Mouse (Mus musculus): ENCODE measurements at regions not wholly inside any gene's neighbourhood (a gene's known extent, or its start where the extent isn't known, plus 50 kb on each side); places are given as distances from the start of the nearest gene placed in this dataset.

DNA sequence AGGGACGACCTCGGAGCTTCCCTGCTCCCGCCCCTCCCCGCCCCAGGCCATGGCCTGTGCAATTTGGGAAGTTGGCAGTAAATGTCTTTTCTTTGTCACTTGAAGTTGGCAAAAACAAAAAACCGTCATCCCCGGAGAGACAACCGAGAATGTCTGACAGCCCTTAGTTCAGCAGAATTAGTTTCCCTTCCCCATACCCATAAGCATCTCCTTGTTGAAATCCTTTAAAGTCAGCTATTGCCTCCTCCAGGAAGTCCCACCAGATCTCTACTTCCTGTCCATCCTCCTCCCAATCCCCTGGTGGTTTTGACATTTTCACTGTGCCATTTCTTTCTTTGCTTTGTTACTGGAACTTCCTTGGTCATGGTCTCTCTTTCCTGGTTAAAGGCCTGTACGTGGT, 54.8 kb downstream of the Foxb1 start:
- DNase-seq (ENCODE audit: low spot score in 2 of 2) = no peak

DNA sequence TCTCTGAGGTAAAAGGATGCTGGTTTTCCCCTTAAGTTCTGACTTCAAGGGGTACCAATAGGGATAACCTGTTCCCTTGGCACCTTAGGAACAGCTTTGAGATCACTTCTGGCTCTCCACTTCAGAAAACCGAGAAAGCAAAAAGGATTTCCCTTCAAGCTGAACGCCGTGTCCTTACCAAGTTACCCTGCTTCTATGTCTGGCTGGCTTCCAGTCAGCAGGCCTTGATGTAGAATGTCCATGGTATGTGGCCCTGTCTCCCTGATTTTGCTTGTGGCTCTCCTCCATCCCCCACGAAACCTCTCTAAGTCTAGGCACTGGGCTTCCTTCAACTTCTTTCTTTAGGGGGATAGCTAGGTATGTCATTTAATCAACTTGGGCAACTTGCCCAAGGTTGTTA, 55.7 kb downstream of the Foxb1 start:
- no peak for DNase-seq (ENCODE audit: low spot score in 2 of 2)

DNA sequence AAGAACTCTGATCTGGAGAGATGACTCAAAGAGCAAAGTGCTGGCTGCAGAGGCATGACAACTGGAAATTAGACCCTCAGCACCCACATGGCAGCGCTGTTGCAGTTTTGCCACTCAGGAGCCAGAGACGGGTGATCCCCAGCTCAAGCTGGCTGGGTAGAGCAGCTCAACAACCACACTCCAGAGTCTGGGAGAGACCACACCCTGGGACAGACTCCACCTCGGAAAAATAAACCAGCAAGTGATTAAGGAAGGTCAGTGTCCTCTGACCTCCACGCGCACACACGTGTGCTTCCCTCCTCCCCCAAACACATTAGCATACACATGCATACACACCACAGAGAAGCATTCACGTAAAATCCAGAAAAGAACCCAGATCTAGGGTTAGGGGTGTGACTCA, 57.0 kb downstream of the Foxb1 start:
- DNase-seq (ENCODE audit: low spot score in 2 of 2) = no peak

DNA sequence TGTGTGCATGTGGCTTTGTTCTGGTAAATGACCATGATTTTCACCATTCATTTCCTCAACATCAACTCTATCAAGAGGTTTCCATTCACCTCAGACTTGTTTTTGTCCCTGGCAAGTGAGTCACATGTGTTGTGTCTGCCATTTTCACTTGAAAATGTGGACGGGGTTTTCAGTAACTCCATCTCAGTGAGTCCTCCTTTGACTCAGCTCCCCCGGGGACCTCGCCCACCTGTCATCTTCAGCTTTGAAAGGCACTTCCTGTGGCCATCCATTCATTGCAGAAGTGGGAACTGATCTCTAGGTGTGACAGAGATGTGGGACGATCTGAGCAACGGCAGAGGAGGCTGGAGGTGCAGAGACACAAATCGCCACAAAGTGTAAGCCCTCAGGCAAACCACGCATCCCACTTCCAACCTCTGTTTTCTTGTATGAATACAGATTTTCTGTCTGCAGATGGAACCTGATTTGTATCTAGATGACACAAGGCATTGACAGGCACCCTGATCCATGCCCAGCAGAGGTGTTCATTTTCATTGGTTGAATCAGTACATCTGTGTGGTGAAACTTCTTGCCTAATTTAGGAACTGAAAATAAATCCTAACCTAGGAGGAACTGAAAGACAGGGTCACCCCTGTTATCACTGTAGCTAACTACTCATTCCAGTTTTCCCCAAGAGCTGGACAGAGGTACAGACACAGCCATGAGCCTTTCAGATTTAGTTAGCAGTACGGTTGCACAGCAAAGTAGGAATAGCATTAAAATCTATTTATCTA, 58.4 kb downstream of the Foxb1 start:
- no peak for DNase-seq (ENCODE audit: low spot score in 2 of 2)

DNA sequence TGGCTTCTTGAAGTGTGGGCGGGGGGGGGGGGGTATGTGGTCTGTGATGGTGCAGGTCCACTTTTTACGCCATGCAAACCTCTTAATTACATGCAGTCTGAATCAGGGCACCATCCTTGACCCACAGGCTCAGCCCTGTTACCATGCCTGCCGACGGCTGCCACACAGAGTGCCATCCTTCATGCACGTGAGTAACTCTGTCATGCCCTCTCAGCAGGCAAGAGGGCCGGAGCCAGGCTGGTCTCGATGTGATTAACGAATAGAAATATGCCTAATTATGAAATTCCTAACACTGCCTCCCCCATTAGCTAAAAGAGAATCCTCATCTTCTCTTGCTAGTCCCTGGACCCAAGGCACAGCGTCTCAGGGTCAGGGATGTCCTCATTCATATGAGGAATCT, 60.0 kb downstream of the Foxb1 start:
- no peak for DNase-seq (ENCODE audit: low spot score in 2 of 2)

DNA sequence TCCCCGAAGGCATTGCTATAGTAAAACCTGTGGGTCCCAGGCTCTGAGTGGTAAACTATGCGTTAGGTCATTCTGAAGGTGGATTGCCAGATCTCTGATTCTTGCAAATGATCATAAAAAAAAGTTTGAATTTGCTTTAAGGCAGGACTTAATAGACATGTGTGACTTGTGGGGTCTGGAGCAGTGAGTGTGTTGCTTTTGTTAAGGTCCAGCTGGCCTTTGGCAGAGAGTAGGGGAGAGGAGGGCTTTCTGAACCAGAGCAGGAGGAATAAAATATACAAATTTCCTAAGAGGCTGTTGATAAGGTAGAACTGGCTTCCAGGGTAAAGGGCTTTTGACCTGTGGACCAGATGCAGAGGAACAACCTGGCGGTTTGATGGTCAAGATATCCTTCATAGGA, 69.0 kb downstream of the Foxb1 start:
- no peak for DNase-seq (ENCODE audit: low spot score in 2 of 2)

DNA sequence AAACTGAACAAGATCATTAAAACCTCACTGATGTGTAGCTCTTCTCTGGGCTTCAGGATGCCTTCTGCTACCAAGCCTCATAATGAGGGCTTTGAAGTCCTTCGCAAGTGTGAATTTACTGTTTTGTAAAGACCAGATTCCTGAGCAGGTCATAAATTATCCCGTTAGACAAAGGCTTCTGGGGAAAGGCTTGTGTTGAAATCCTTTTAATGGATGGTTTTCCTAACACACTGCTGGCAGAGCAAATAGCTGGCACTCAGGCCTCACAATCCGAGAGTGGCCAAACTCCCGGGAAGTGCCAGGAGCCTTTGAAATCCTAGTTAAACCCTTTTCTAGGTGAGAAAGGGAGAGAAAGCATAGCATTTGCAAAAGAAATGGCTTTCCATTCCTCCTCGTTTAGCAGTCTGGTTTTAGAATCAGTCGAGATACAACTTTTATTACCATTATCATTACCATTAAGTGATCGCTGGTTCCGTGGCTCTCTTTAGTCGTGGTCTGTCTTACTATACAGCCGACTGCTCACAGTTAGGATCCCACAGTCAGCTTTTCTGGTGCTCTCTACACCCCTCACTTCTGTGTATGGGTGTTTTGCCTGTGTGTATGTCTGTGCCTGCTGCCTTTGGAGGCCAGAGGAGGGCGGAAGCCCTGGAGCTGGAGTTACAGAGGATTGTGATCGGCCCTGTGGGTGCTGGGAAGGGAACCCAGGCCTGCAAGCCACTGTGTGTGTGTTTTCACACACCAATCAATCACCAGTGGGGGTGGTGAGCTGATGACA, 73.2 kb downstream of the Foxb1 start:
- DNase-seq (ENCODE audit: low spot score in 2 of 2) = no peak

DNA sequence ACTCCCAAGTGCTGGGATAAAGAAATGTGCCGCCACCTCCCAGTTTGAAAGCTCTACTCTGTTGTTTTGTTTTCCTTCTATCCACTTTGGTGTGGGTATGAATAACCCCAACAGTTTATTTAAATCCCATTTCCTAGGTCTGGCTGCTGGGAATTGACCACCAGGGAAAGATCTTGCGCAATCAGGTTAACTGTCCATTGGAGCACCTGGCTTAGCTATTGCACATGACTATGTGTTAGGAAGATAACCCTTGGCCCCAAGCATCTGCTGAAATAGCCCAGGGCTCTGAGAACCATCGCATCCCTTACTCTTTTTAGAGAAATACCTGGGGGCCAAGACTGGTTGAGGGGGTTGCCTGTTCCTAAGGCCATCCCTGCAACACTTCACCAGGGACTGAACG, 74.0 kb downstream of the Foxb1 start:
- no peak for DNase-seq (ENCODE audit: low spot score in 2 of 2)

DNA sequence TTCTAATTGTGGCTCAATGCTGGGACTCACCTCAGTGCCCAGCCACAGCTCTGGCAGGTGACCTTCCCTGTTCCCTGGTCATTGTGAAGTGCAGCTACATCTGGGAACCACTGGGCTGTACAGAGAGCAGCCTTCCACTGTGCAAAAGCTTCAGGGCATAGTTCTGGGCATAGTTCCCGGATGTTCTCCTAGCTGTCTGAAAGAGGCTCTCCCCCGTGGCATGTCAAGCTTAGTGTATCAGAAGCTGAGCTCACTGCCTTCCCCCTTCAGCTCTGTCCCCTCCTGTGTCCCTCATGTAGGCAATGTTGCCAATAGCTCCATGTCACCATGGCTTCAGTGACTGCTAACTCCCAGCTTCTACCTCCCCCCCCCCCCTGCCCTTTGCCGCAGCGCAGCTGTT, 75.1 kb downstream of the Foxb1 start:
- no peak for DNase-seq (ENCODE audit: low spot score in 2 of 2)

DNA sequence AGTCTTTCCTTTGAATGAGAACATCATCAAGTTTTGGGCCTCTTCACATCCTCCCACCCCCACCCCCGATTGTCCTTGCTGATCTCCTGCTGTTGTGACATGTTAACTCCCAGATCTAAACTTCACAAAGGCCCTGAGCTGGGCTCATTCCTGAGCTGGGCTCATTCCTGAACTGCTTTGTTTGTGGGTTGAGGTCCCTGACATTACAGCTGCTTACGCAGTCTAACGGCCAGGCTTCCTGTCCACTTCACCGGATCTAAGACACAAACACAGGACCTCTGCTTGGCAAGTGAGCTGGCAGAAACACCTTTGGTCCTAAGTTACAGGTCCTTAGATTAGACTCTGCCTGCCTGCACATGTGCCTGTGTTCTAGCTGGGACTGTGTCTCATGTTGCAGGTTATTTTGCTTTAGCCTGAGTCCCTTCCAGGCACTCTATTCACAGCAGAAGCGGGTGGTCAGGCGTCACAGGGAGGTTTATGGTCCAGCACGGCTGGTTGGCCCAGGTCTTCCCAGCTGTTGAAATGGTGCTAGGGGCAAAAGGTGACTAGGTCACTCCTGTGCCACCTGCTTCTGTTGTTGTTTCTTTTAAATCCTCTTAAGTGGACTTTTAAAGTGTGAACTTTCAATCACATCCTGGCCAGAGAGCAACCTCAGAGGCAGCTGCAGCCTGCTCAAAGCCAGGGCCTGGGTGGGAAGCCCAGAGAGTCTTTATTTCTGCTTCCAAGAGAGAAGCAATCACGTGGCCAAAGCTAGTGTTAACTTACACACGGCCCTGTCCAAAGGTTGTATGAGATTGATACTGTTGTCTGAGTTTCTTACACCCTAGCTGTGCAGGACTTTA, 79.1 kb downstream of the Foxb1 start:
- DNase-seq (ENCODE audit: low spot score in 2 of 2) = no peak

DNA sequence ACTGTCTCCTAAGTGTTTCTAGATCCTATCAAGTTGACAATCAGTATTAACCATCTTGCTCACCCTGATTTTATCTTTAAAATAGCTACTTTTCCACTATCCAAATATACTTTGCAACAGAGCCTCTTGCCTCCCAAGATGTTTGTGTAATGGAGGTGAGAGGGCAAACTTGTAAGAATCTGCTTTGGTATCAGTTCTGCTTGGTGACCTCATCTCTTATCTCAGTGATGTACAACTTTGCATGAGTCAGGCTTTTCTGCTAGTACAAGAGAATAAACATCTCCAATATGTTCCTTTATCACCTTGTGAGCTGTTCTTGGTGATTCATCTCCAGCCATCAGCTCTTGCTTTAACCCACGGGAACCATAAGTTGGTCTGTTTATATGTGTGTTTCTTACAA, 82.1 kb downstream of the Foxb1 start:
- no peak for DNase-seq (ENCODE audit: low spot score in 2 of 2)

DNA sequence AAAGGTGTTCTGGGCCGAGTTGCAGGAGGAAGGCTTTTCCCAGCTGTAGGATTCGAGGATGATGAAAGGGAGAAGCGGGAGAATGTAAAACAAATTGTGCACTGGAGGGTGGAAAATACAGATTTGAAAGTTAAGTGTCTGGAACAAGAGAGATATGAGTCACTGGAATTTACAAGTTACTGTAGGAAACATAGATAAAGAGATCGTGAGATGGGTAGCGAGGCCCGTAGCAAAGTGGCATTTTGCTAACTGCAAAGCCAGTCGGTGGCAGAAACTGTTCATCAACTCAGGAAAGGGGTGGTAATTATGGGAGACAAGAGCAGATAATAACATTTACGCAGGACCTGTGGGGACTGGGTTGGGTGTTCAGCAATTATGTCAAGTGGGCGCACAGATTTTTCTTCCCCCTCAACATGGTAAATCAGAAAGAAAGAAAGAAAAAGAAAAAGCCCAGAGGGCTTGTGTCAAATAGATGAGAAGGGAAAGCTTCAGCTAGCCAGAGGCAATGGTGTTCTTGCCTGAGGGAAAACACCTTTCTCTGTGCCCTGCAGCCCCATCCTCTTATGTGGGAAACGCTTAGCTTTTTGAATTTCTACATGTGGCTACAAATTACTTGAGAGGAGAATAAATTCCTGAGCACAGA, 87.2 kb downstream of the Foxb1 start:
- no peak for DNase-seq (ENCODE audit: low spot score in 2 of 2)

DNA sequence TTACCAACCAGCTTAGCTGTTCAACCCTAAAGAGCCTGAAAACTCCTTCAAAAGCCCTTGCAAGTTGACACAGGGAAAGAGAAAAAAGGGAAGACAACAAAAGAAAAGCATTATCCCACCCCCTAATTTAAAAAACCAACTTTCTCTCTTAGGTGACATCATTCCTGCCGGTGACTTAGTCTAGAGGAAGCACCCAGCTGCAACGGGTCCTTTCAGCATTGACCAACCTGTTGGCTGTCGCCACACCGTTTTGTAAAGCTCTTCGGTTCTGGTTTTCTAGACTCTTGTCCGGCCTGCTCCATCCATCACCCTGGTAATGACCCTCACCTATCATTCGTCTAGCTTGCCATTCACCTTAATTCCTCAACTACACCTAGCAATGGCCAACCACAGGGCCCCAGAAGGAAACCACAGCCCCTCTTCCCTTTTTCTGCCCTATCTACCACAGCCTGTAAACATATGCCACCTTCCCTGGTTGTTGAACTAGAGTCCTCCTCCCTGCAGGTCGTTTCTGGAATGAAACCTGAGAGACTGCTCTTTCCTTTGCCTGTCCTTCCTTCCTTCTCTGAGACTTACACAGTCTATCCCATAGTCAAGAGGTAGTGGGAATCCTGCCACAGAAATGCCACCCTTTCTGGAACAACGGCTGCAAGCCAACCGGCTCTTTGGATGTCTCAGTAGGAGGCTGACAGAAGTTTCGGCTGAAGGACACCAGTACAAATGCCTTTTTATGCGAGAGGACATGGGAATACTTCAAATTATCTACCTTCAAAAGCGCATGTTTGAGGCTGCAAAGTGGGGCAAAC, 87.9 kb downstream of the Foxb1 start:
- no peak for DNase-seq (ENCODE audit: low spot score in 2 of 2)

DNA sequence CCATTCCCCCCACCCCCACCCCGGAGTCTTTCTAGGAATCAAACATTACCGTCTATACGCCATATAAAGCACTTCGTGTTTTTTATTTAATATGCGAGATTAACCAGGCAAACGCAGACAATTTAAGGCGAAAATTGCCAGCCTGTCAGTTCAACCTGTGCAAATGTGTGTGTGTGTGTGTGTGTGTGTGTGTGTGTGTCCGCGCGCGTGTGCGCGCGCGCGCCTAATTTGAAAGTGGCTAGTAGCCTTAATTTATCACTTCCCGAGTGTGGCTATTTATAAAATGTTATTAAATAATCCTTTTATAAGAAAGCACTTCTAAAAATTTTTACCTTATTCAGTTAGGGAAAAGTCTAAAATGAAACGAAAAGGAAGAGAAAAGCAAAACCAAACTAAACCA, 89.5 kb downstream of the Foxb1 start:
- DNase-seq (ENCODE audit: low spot score in 2 of 2) = no peak

DNA sequence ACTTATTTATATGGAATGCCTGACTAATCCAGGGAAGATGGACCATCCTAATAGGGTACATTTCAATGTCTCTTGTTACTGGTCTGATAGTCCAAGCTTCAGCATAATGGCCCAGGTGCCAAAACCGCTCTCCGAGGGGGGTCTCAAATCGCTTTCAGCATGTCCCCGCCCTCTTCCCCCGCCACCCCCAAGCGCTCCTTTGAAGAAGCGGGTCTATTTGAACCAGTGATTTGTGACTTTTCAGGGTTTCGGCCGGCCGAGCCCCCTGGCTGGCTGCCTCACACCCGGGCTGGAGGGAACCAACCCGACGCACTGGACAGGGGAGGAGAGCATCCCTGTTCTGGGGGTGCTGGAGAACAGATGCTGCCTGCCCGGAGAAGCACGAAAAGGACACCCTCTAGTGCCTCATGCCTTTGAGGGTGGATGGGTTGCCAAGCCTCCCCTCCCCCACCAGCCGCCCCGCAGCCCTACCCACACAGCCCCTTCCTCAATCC, 90.1 kb downstream of the Foxb1 start:
- DNase-seq (ENCODE audit: low spot score in 2 of 2) = no peak

DNA sequence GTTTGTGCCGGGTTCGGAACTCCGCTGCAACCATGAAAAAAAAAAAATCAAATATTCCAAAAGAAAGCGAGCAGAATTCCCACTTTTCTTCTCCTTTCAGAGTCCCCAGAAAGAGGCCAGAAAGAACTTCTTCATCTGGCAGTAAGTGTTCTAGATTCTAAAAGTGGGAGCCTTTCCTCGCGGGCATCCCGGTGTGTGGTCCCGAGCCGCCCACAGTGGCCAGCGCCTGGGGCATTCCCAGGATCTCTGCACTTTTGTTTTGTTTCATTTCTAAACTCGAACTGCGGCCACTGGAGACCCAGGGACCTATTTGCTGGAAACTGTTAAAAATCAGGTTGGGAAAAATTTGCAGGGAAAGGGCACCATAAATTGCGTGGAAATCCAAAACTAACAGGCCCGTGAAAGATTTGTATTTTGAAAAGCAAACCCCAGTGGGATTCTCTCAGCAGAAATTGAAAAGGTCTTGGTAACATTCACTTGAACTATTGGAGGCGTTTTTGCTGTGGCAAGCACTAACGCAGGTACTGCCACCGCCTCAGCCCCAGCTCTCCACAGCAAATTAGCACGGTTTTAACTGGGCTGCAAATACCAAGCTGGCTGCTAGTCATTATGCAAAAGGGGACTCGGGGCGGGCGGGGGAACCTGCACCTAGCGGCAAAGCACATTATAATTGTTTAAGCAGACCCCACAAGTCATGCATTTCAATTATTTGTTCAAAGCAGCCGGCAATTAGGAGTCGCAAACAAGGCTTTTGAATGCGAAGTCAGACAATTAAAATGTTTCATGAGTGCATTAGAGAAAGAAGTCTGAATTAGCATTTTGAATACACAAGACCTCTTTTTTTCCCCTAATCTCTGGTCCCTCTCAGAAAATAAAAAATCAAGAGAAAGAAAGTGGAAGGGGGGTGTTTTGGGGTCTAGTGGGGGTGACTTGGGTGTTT, 90.9 kb downstream of the Foxb1 start:
- DNase-seq (ENCODE audit: low spot score in 2 of 2) = no peak

DNA sequence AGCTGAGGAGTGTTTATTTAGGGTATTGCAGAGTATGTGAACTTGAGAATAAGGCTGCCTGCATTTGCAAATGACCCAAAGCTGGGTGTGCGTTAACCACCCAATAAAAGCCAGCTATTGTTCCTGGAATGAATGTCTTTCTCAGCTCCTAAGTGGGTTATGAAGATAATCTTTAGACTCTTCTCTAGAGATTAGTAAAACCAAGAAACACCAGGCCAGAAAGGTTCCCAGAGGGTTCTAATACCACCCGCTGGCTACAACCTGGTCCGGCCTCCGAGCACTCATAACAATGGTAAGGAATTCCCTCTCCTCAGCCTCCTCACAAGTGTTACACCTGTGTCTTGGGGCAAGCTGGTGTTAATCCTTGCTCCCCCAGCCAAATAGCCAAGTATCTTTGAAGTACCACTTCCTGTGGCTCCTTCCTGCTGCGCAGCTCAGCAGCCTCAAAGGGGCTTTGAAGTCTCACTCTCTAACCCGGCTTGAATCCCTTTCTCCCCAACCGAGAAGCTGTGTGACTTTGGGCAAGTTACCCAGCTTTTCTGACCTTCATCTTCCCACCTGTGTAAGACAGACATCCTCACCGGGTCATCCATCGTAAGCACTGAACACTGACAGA, 92.2 kb downstream of the Foxb1 start:
- DNase-seq (ENCODE audit: low spot score in 2 of 2) = no peak

DNA sequence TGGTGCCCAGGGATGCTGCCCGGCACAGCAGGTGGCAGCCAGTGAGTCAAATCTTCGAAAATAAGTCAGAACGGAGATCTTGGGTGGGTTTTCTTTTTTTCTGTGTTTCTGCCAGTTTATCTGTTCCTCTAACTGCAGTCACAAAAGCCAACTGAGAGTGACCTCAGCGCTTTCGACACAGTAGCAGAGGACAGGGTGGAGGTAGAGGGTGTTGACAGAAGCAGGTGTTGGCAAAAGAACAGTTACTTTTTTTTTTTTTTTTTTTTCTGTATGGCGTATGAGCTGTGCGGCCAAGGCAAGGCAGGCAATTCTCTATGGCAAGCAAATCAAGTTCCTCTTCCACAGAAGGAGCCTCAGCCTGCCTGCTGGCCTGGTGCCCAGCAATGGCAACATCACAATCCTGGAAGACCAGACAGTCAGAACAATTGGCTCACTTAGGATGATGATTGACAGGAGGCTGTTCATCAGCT, 93.6 kb downstream of the Foxb1 start:
- DNase-seq (ENCODE audit: low spot score in 2 of 2) = no peak

DNA sequence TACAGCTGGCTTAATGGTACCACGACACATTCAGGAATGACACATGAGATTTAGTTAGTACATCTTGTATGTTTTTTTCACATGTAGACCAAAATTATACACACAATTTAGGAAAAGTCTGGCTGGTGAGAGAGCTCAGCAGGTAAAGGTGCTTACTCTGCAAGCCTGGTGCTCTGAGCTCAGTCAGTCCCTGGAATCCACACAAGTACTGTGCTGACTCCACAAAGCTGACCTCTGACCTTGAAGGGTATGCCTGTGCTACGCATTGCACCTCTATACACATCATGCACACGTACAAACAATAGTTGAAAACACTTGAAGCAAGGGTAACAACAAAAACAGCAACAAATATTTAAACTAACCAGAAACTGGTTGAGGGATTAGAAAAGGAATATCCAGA, 96.5 kb downstream of the Foxb1 start:
- DNase-seq (ENCODE audit: low spot score in 2 of 2) = no peak
